Mouse (Mus musculus): Measurements from ENCODE around the gene Myadm. TPM values are rescaled to one million over a fixed set of nuclear protein-coding genes. Genes with fewer than 3 reads are reported as not detected.

Gene Myadm
- polyA plus RNA-seq, 1 experiment from 2014 or later, result 31.5 TPM

- ATAC-seq (ENCODE audit: insufficient read depth), result no peak
- H3K4me2 ChIP-seq, result no peak overlapping the region
- no peaks in the 10 kb centered on the region for H3K36me3 ChIP-seq (replicated peaks)
- no peak overlapping the region for H3K9ac ChIP-seq
- no peak overlapping the region for H3K4me3 ChIP-seq (replicated peaks)
- H3K4me1 ChIP-seq (replicated peaks), result no peaks in the 10 kb centered on the region
- no peaks in the 10 kb centered on the region for H3K9me3 ChIP-seq (replicated peaks)
- peaks cover 15% of the 10 kb centered on the region for H3K27me3 ChIP-seq
- 70% methylated on average over 11 of the region's 11 CpGs for WGBS (ENCODE audit: insufficient replicate concordance)
- H3K27ac ChIP-seq (replicated peaks), result no peak overlapping the region
These were observed 50.1 kb downstream of the Myadm start for GRCm38 (mm10) chr7:3339010-3339409.

- Histone ChIP-seq H3K27ac (replicated peaks) (no peak overlapping the region), H3K4me3 (replicated peaks) (no peak overlapping the region), H3K27me3 (no peaks in the 10 kb centered on the region), H3K4me1 (replicated peaks) (no peaks in the 10 kb centered on the region), H3K36me3 (replicated peaks) (no peaks in the 10 kb centered on the region), H3K4me2 (no peak overlapping the region), H3K9me3 (replicated peaks) (no peaks in the 10 kb centered on the region), H3K9ac (no peak overlapping the region)
- 47% methylated on average over 3 of the region's 3 CpGs for WGBS (ENCODE audit: insufficient replicate concordance)
- ATAC-seq (ENCODE audit: insufficient read depth), result no peak
These were observed 55.0 kb downstream of the Myadm start for GRCm38 (mm10) chr7:3343861-3344260.

DNA sequence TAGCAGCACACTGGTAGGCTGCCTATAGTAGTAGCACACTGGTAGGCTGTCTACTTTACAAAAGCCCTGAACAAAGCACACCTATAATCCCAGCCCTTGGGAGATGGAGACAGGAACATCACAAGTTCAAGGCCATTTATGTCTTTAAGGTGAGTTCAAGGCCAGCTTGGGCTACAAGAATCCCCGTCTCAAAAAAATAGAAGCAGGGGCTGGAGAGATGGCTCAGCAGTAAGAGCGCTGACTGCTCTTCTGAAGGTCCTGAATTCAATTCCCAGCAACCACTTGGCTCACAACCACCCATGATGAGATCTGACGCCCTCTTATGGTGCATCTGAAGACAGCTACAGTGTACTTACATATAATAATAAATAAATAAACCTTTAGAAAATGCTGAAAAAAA, 56.4 kb downstream of the Myadm start:
- Histone ChIP-seq H3K4me2 (no peak overlapping the region), H3K27me3 (no peaks in the 10 kb centered on the region), H3K9me3 (replicated peaks) (no peaks in the 10 kb centered on the region), H3K4me1 (replicated peaks) (no peaks in the 10 kb centered on the region), H3K4me3 (replicated peaks) (no peak overlapping the region), H3K27ac (replicated peaks) (no peak overlapping the region), H3K9ac (no peak overlapping the region), H3K36me3 (replicated peaks) (no peaks in the 10 kb centered on the region)
- WGBS (ENCODE audit: insufficient replicate concordance), result 72% methylated on average over 3 of the region's 3 CpGs
- ATAC-seq (ENCODE audit: insufficient read depth), result no peak

- ATAC-seq (ENCODE audit: insufficient read depth), result no peak
- 58% methylated on average over 20 of the region's 20 CpGs for WGBS (ENCODE audit: insufficient replicate concordance)
- no peaks in the 10 kb centered on the region for H3K9me3 ChIP-seq (replicated peaks)
- H3K36me3 ChIP-seq (replicated peaks), result no peaks in the 10 kb centered on the region
- no peak overlapping the region for H3K4me2 ChIP-seq
- no peak overlapping the region for H3K9ac ChIP-seq
- H3K27me3 ChIP-seq, result no peaks in the 10 kb centered on the region
- no peak overlapping the region for H3K4me3 ChIP-seq (replicated peaks)
- H3K4me1 ChIP-seq (replicated peaks), result no peaks in the 10 kb centered on the region
- no peak overlapping the region for H3K27ac ChIP-seq (replicated peaks)
These were observed 58.7 kb downstream of the Myadm start for GRCm38 (mm10) chr7:3347366-3348287.

DNA sequence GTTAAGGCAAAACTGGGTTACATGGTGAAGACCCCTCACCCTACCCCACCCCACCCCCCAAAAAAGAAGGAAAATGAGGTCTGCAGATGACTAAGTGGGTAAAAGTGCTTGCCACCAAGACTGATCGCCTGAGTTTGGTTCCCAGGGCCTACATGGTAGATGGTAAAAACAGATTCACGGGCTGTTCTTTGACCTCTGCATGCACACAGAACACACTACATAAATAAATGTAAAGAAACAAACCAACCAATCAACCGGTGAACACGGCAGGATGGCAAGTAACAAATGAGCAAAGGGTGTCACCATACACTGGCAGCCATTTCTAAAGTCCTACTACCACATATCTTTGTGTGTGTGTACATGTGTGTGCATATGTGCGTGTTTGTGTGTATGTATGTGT, 59.4 kb downstream of the Myadm start:
- H3K27ac ChIP-seq (replicated peaks), result no peak overlapping the region
- WGBS (ENCODE audit: insufficient replicate concordance), result 50% methylated on average over 5 of the region's 5 CpGs

GRCm38 (mm10) chr7:3349775-3350174, 60.9 kb downstream of the Myadm start:
- Histone ChIP-seq H3K4me1 (replicated peaks) (no peaks in the 10 kb centered on the region), H3K36me3 (replicated peaks) (no peaks in the 10 kb centered on the region), H3K27me3 (no peaks in the 10 kb centered on the region), H3K27ac (replicated peaks) (no peak overlapping the region), H3K4me2 (no peak overlapping the region), H3K4me3 (replicated peaks) (no peak overlapping the region), H3K9me3 (replicated peaks) (no peaks in the 10 kb centered on the region), H3K9ac (no peak overlapping the region)
- whole genome bisulfite sequencing (ENCODE audit: insufficient replicate concordance), result 63% methylated on average over 9 of the region's 9 CpGs
- no peak for ATAC-seq (ENCODE audit: insufficient read depth)

More for the DNA sequence above, 59.4 kb downstream of the Myadm start:
- H3K9ac ChIP-seq, result no peak overlapping the region
- H3K9me3 ChIP-seq (replicated peaks), result no peaks in the 10 kb centered on the region
- H3K4me3 ChIP-seq (replicated peaks), result no peak overlapping the region
- no peak overlapping the region for H3K4me2 ChIP-seq
- no peaks in the 10 kb centered on the region for H3K27me3 ChIP-seq
- H3K4me1 ChIP-seq (replicated peaks), result no peaks in the 10 kb centered on the region
- no peak for ATAC-seq (ENCODE audit: insufficient read depth)
- no peaks in the 10 kb centered on the region for H3K36me3 ChIP-seq (replicated peaks)

Other genes with a start within 250 kb of the Myadm start
- gene AU018091, start 119.9 kb upstream of the Myadm start, polyA plus RNA-seq (2015; fragmentation: Nextera tagmentation; extraction: Ambion mirVana), result not detected in 2 replicates
- 0.33 and 0.35 TPM in 2 replicates for gene Nlrp12, start 39.3 kb upstream of the Myadm start, polyA plus RNA-seq (2015; fragmentation: Nextera tagmentation; extraction: Ambion mirVana)
- 0.05 TPM in 1 of 2 replicates, not detected in the other for gene Prkcg, start 99 bp downstream of the Myadm start, polyA plus RNA-seq (2015; fragmentation: Nextera tagmentation; extraction: Ambion mirVana)
- 0.03 TPM in 1 of 2 replicates, not detected in the other for gene Cacng7, start 43.9 kb downstream of the Myadm start, polyA plus RNA-seq (2015; fragmentation: Nextera tagmentation; extraction: Ambion mirVana)
- not detected in 2 replicates for gene Cacng8, start 101.6 kb downstream of the Myadm start, polyA plus RNA-seq (2015; fragmentation: Nextera tagmentation; extraction: Ambion mirVana)
- gene Cacng6, start 135.1 kb downstream of the Myadm start, polyA plus RNA-seq (2015; fragmentation: Nextera tagmentation; extraction: Ambion mirVana), result 0.35 and 0.66 TPM in 2 replicates
- gene Tarm1, start 213.5 kb downstream of the Myadm start, polyA plus RNA-seq (2015; fragmentation: Nextera tagmentation; extraction: Ambion mirVana), result 0.30 and 0.37 TPM in 2 replicates

All from liver, embryonic 15.5 days (tissue).